Mouse (Mus musculus) ES-E14 (cell line): ENCODE results near the gene Palld. TPM values are rescaled to one million over a fixed set of nuclear protein-coding genes. Genes with fewer than 3 reads are reported as not detected.
A peak's percentile ranks its signal among the peaks of the same experiment; 100 is the strongest.

Source experiments
- DNase-seq: peaks from one replicate; pipeline ENCODE4 v3.0.0-alpha.2; 2013; ENCODE audit warnings: low read depth, low spot score
- H3K27ac ChIP-seq: 2 replicates; pipeline ENCODE4 v1.5.1; 2012; ENCODE audit warnings: low read depth, mild to moderate bottlenecking, low read length, moderate library complexity, mixed read lengths; ENCODE audit not compliant: poor library complexity, insufficient read depth, severe bottlenecking
- H3K36me3 ChIP-seq: 2 replicates; pipeline ENCODE4 v1.6.1; 2012; ENCODE audit warnings: mild to moderate bottlenecking, low read length, moderate library complexity, mixed read lengths; ENCODE audit not compliant: control insufficient read depth, poor library complexity, insufficient read depth, severe bottlenecking
- H3K4me1 ChIP-seq, 2 experiments: fragments of 150-350 bp in 1 of 2; sonication (generic) in 1 of 2; 2 replicates each; pipeline ENCODE4 v1.6.1; 2012; ENCODE audit warnings: low read length in 2 of 2, mild to moderate bottlenecking in 1 of 2, mixed read lengths in 1 of 2; ENCODE audit not compliant: control insufficient read depth in 2 of 2, insufficient read depth in 2 of 2, poor library complexity in 1 of 2
- H3K4me3 ChIP-seq, 2 experiments: fragments of 150-350 bp in 1 of 2; sonication (generic) in 1 of 2; 2 replicates each; pipeline ENCODE4 v1.5.1; 2012; ENCODE audit warnings: low read length in 2 of 2, low read depth in 1 of 2, mild to moderate bottlenecking in 1 of 2, mixed read lengths in 1 of 2; ENCODE audit not compliant: insufficient read depth in 1 of 2, poor library complexity in 1 of 2, severe bottlenecking in 1 of 2
- H3K9ac ChIP-seq: 2 replicates; pipeline ENCODE4 v1.6.1; 2012; ENCODE audit warnings: low read depth, mild to moderate bottlenecking, low read length, mixed read lengths; ENCODE audit not compliant: poor library complexity, insufficient read depth, severe bottlenecking
- H3K9me3 ChIP-seq: fragments of 150-350 bp; sonication (generic); 2 replicates; pipeline ENCODE4 v1.6.1; 2012; ENCODE audit warnings: low read depth, mild to moderate bottlenecking, low read length; ENCODE audit not compliant: control insufficient read depth, insufficient read depth
- CHD2 ChIP-seq: IDR thresholded peaks from 2 replicates; pipeline ENCODE4 v1.6.1; 2014; ENCODE audit warnings: mild to moderate bottlenecking, low read depth, low read length, inconsistent platforms
- HCFC1 ChIP-seq: IDR thresholded peaks from 2 replicates; pipeline ENCODE4 v1.6.1; 2012; ENCODE audit warnings: low read length, inconsistent platforms, borderline replicate concordance; ENCODE audit not compliant: insufficient read depth
- MAFK ChIP-seq: IDR thresholded peaks from 2 replicates; pipeline ENCODE4 v1.6.1; 2014; ENCODE audit warnings: mild to moderate bottlenecking, low read depth, low read length, inconsistent platforms; ENCODE audit not compliant: insufficient read depth
- ZC3H11A ChIP-seq: IDR thresholded peaks from 2 replicates; pipeline ENCODE4 v1.6.1; 2012; ENCODE audit warnings: low read depth, mild to moderate bottlenecking, inconsistent platforms, low read length, borderline replicate concordance
- ZNF384 ChIP-seq: IDR thresholded peaks from 2 replicates; pipeline ENCODE4 v1.6.1; 2012; ENCODE audit warnings: low read depth, low read length, inconsistent platforms
- in situ Hi-C, 2 experiments: fragments of 600-800 bp; cut with MboI; formaldehyde crosslinking; loops; one replicate each; pipeline ENCODE4 v1.15.1; 2025; ENCODE audit warnings: low sequenced_read_pairs in 2 of 2, inconsistent platforms in 1 of 2; ENCODE audit not compliant: unreplicated experiment in 2 of 2
- total RNA-seq: library from RNA; depleted of rRNA; stranded (reverse); fragments of 300-350 nt; gene quantifications from 2 replicates; pipeline ENCODE4 v1.2.3, GENCODE M21; 2012

Palld gene
- total RNA-seq, 1 experiment = 36.3 TPM

DNA sequence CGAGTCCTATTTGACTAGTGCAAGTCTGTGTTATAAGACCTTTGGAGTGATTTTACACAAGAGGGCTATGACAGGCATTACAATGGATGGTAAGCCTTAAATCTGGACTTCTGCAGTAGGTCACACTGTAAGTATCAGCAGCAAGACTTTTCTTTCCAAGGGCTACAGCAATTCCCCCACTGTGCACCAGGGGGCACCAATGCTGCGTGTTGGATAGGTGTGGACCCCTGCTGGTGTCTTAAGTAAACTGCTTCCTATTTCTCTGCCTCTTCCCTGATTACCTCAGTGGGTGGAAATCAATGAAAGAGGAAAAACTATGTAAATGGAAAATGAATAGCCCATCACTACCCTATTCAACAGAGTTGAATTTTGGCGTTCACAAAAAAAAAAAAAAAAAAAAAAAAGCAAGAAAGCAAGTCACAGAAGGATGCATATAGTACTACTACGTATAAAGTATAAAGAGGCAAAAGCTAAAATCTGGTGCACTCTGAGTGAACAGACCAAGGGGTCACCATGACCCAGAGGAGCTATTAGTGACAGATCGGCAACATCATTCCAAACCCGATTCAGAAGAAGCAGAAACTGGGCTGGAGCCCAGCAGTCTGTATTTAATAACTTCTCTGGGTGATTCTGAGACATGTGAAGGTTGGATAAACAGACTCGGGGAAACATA, 362.5 kb downstream of the Palld start:
- TF ChIP-seq CHD2 (no peak), ZNF384 (peak; percentile 73; the same call in 1 of the 2 replicates), MAFK (no peak), ZC3H11A (peak; percentile 90), HCFC1 (0 out of 2 replicates have a peak, but pooled peaks have one; percentile 24)
- no peak overlapping the region for H3K9ac ChIP-seq
- no peaks in the 10 kb centered on the region for H3K9me3 ChIP-seq
- DNase-seq = peak; percentile 90
- H3K36me3 ChIP-seq = no peaks in the 10 kb centered on the region
- no peak overlapping the region for H3K27ac ChIP-seq
- H3K4me3 ChIP-seq = no peak overlapping the region
- H3K4me1 ChIP-seq = peaks cover 0 to 7% of the 10 kb centered on the region in 2 experiments; a peak in 2 of 4 replicates
- in situ Hi-C loops = loop anchor here (5.0 to 25.0 kb wide), 4 partner anchors 155 to 522 kb away; no protein-coding TSS in a partner anchor

- Histone ChIP-seq H3K4me1 (peaks cover 9 to 18% of the 10 kb centered on the region in 2 experiments), H3K4me3 (no peak overlapping the region), H3K9me3 (no peaks in the 10 kb centered on the region), H3K27ac (no peak overlapping the region), H3K9ac (no peak overlapping the region), H3K36me3 (no peaks in the 10 kb centered on the region)
- no peak for DNase-seq
- in situ Hi-C loops = loop anchor here (5.0 to 25.0 kb wide), 4 partner anchors 157 to 525 kb away; no protein-coding TSS in a partner anchor
- no peak for TF ChIP-seq ZNF384
- TF ChIP-seq MAFK = no peak
- TF ChIP-seq HCFC1 = no peak
- TF ChIP-seq CHD2 = no peak
- no peak for TF ChIP-seq ZC3H11A
Measured at GRCm38 (mm10) chr8:61537471-61537870, 365.0 kb downstream of the Palld start.

GRCm38 (mm10) chr8:61535472-61535871, 367.0 kb downstream of the Palld start:
- Histone ChIP-seq H3K4me3 (peak overlapping the region in 1 of 2 experiments; percentile 57; a peak in 2 of 4 replicates), H3K9me3 (no peaks in the 10 kb centered on the region), H3K36me3 (no peaks in the 10 kb centered on the region), H3K27ac (no peak overlapping the region; the same call in 1 of the 2 replicates), H3K9ac (no peak overlapping the region), H3K4me1 (peaks cover 12 to 18% of the 10 kb centered on the region in 2 experiments)
- TF ChIP-seq MAFK = no peak
- TF ChIP-seq CHD2 = no peak
- no peak for TF ChIP-seq ZNF384
- TF ChIP-seq HCFC1 = no peak
- TF ChIP-seq ZC3H11A = no peak
- peak; percentile 87 for DNase-seq
- in situ Hi-C loops = loop anchor here (5.0 to 25.0 kb wide), 4 partner anchors 159 to 527 kb away; no protein-coding TSS in a partner anchor

GRCm38 (mm10) chr8:61533356-61533926, 369.0 kb downstream of the Palld start:
- no peaks in the 10 kb centered on the region for H3K9me3 ChIP-seq
- H3K9ac ChIP-seq = peak overlapping the region; percentile 75; the same call in 1 of the 2 replicates
- TF ChIP-seq ZNF384 (peak; percentile 95), MAFK (peak; percentile 61; the same call in 1 of the 2 replicates), CHD2 (no peak)
- peak overlapping the region; percentile 59 to 64 for H3K4me3 ChIP-seq
- in situ Hi-C loops = loop anchor here (10.0 to 25.0 kb wide), 3 partner anchors 161 to 529 kb away; no protein-coding TSS in a partner anchor
- H3K36me3 ChIP-seq = peaks cover 9% of the 10 kb centered on the region
- peak overlapping the region; percentile 49 for H3K27ac ChIP-seq
- DNase-seq = no peak
- H3K4me1 ChIP-seq = peaks cover 14 to 18% of the 10 kb centered on the region in 2 experiments
